Mouse (Mus musculus): Measurements from ENCODE around the gene Stard13. TPM values are rescaled to one million over a fixed set of nuclear protein-coding genes. Genes with fewer than 3 reads are reported as not detected.

Gene Stard13
- polyA plus RNA-seq, 1 experiment from 2014 or later, result 2.4 TPM

GRCm38 (mm10) chr5:151042911-151043310, 190.7 kb downstream of the Stard13 start:
- Histone ChIP-seq H3K4me3 (no peak overlapping the region), H3K27ac (no peak overlapping the region), H3K9me3 (replicated peaks) (no peaks in the 10 kb centered on the region), H3K36me3 (ENCODE audit: poor library complexity, severe bottlenecking) (no peaks in the 10 kb centered on the region), H3K4me1 (no peaks in the 10 kb centered on the region), H3K4me2 (no peak overlapping the region), H3K27me3 (no peaks in the 10 kb centered on the region), H3K9ac (no peak overlapping the region)
- no peak for ATAC-seq
- 94% methylated on average over 5 of the region's 5 CpGs for WGBS

GRCm38 (mm10) chr5:151037871-151038270, 195.8 kb downstream of the Stard13 start:
- Histone ChIP-seq H3K4me1 (no peaks in the 10 kb centered on the region), H3K4me3 (no peak overlapping the region), H3K4me2 (no peak overlapping the region), H3K9me3 (replicated peaks) (no peaks in the 10 kb centered on the region), H3K36me3 (ENCODE audit: poor library complexity, severe bottlenecking) (no peaks in the 10 kb centered on the region), H3K27me3 (no peaks in the 10 kb centered on the region), H3K27ac (no peak overlapping the region), H3K9ac (no peak overlapping the region)
- 72% methylated on average over 7 of the region's 7 CpGs for WGBS
- ATAC-seq, result peak; percentile 24; the same call in 1 of the 2 replicates

- Histone ChIP-seq H3K4me3 (no peak overlapping the region), H3K9me3 (replicated peaks) (no peaks in the 10 kb centered on the region), H3K36me3 (ENCODE audit: poor library complexity, severe bottlenecking) (no peaks in the 10 kb centered on the region), H3K4me1 (no peaks in the 10 kb centered on the region), H3K4me2 (no peak overlapping the region), H3K27ac (no peak overlapping the region), H3K27me3 (no peaks in the 10 kb centered on the region), H3K9ac (no peak overlapping the region)
- ATAC-seq, result no peak
- 65% methylated on average over 9 of the region's 9 CpGs for WGBS
Observed at GRCm38 (mm10) chr5:151034715-151035512, 198.7 kb downstream of the Stard13 start.

DNA sequence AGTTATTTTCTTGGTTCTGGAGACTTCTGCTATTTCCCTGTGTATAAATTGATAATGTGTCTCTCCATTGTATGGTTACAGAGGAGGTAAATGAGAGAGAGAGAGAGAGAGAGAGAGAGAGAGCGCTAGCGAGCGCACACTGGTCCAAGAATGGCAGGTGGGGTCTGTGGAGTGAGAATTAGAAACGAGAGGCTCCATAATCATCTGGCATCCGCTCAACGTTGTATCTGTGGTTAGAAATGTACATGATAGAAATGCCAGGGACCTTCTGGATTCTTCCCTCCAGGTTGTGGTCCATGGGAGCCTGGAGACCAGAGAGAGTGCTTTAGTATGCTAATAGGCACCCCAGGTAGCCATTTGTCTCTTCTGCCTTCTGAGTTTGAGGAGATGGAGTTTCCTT, 204.7 kb downstream of the Stard13 start:
- ATAC-seq, result peak; percentile 31; the same call in 1 of the 2 replicates
- peaks cover 21% of the 10 kb centered on the region for H3K4me1 ChIP-seq
- whole genome bisulfite sequencing, result 56% methylated on average over 6 of the region's 6 CpGs
- H3K27ac ChIP-seq, result 0 out of 2 replicates have a peak overlapping the region, but pooled peaks have one; percentile 48
- H3K9me3 ChIP-seq (replicated peaks), result no peaks in the 10 kb centered on the region
- H3K4me2 ChIP-seq, result no peak overlapping the region
- H3K9ac ChIP-seq, result no peak overlapping the region
- no peaks in the 10 kb centered on the region for H3K27me3 ChIP-seq
- H3K36me3 ChIP-seq (ENCODE audit: poor library complexity, severe bottlenecking), result no peaks in the 10 kb centered on the region
- no peak overlapping the region for H3K4me3 ChIP-seq

GRCm38 (mm10) chr5:151027171-151027570, 206.5 kb downstream of the Stard13 start:
- no peaks in the 10 kb centered on the region for H3K36me3 ChIP-seq (ENCODE audit: poor library complexity, severe bottlenecking)
- no peaks in the 10 kb centered on the region for H3K9me3 ChIP-seq (replicated peaks)
- no peak overlapping the region for H3K9ac ChIP-seq
- no peak overlapping the region for H3K4me3 ChIP-seq
- H3K4me2 ChIP-seq, result no peak overlapping the region
- H3K27me3 ChIP-seq, result no peaks in the 10 kb centered on the region
- H3K4me1 ChIP-seq, result peaks cover 36% of the 10 kb centered on the region
- peak overlapping the region; percentile 80 for H3K27ac ChIP-seq
- WGBS, result 20% methylated on average over 7 of the region's 7 CpGs
- ATAC-seq, result peak; percentile 90

GRCm38 (mm10) chr5:151026069-151026468, 207.6 kb downstream of the Stard13 start:
- Histone ChIP-seq H3K27me3 (no peaks in the 10 kb centered on the region), H3K4me2 (no peak overlapping the region), H3K9me3 (replicated peaks) (no peaks in the 10 kb centered on the region), H3K4me3 (no peak overlapping the region), H3K27ac (no peak overlapping the region; the same call in 1 of the 2 replicates), H3K9ac (no peak overlapping the region), H3K4me1 (peaks cover 36% of the 10 kb centered on the region), H3K36me3 (ENCODE audit: poor library complexity, severe bottlenecking) (no peaks in the 10 kb centered on the region)
- WGBS, result 94% methylated on average over 4 of the region's 4 CpGs
- no peak for ATAC-seq

GRCm38 (mm10) chr5:151024483-151024882, 209.2 kb downstream of the Stard13 start:
- WGBS, result 84% methylated on average over 2 of the region's 2 CpGs
- no peak overlapping the region for H3K27ac ChIP-seq
- H3K27me3 ChIP-seq, result no peaks in the 10 kb centered on the region
- no peak overlapping the region for H3K4me3 ChIP-seq
- H3K4me1 ChIP-seq, result peaks cover 43% of the 10 kb centered on the region
- H3K36me3 ChIP-seq (ENCODE audit: poor library complexity, severe bottlenecking), result no peaks in the 10 kb centered on the region
- ATAC-seq, result no peak
- no peaks in the 10 kb centered on the region for H3K9me3 ChIP-seq (replicated peaks)
- H3K4me2 ChIP-seq, result no peak overlapping the region
- no peak overlapping the region for H3K9ac ChIP-seq

- Histone ChIP-seq H3K27me3 (no peaks in the 10 kb centered on the region), H3K4me2 (peak overlapping the region; percentile 12; the same call in 1 of the 2 replicates), H3K27ac (0 out of 2 replicates have a peak overlapping the region, but pooled peaks have one; percentile 14), H3K36me3 (ENCODE audit: poor library complexity, severe bottlenecking) (no peaks in the 10 kb centered on the region), H3K4me1 (peaks cover 43% of the 10 kb centered on the region), H3K9me3 (replicated peaks) (no peaks in the 10 kb centered on the region), H3K9ac (no peak overlapping the region), H3K4me3 (no peak overlapping the region)
- no peak for ATAC-seq
- 7% methylated on average over 8 of the region's 8 CpGs for WGBS
Observed at GRCm38 (mm10) chr5:151023461-151023860, 210.2 kb downstream of the Stard13 start.

DNA sequence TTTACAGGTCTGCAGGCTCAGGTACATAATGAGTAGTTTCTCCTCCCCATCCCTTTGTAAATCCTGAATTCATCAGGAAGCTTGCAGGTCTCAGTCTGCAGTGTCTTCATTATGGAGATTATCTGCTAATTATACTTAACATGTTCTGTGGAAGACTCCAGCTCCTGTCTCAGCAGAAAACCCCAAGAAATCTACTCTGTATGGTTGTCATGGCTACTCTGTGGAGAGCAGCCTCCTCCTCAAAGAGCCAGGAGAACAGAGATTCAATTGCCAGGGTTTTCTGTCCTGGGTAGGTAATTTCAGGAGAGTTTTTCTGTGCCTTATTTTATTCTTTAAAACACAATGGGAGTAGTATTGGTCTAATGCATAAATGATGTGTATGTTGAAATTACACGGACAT, 210.7 kb downstream of the Stard13 start:
- 0 out of 2 replicates have a peak overlapping the region, but pooled peaks have one; percentile 12 for H3K4me2 ChIP-seq

GRCm38 (mm10) chr5:151022026-151022425, 211.6 kb downstream of the Stard13 start:
- WGBS, result 87% methylated on average over 7 of the region's 7 CpGs
- Histone ChIP-seq H3K27ac (no peak overlapping the region), H3K4me2 (no peak overlapping the region), H3K4me1 (peaks cover 30% of the 10 kb centered on the region), H3K9me3 (replicated peaks) (no peaks in the 10 kb centered on the region), H3K4me3 (no peak overlapping the region), H3K36me3 (ENCODE audit: poor library complexity, severe bottlenecking) (no peaks in the 10 kb centered on the region), H3K27me3 (no peaks in the 10 kb centered on the region), H3K9ac (no peak overlapping the region)
- ATAC-seq, result no peak

More for the DNA sequence above, 210.7 kb downstream of the Stard13 start:
- no peak overlapping the region for H3K4me3 ChIP-seq
- H3K4me1 ChIP-seq, result peaks cover 39% of the 10 kb centered on the region
- H3K9me3 ChIP-seq (replicated peaks), result no peaks in the 10 kb centered on the region
- no peaks in the 10 kb centered on the region for H3K27me3 ChIP-seq
- ATAC-seq, result no peak
- H3K27ac ChIP-seq, result no peak overlapping the region
- H3K9ac ChIP-seq, result no peak overlapping the region
- WGBS, result 5% methylated on average over 1 of the region's 1 CpGs
- no peaks in the 10 kb centered on the region for H3K36me3 ChIP-seq (ENCODE audit: poor library complexity, severe bottlenecking)

DNA sequence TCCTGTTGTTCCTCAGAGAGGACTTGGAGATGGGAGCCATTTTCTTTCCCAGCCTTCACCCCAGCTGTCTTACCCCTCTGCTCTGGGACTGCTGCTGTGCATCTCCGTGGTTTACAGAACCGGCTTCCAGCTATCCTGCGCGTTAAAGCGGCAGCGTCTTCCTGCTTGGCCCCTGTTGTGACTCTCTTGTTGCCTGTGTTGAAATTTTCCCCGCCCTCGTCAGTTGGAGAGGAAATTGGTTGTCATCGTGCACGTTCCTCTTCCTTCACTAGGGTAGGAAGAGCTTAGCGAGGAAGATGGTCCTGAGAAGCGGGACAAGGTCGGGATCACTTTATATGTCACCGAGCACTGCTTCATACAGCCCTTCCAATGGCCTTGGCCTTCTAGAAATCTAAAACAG, 212.8 kb downstream of the Stard13 start:
- Histone ChIP-seq H3K36me3 (ENCODE audit: poor library complexity, severe bottlenecking) (no peaks in the 10 kb centered on the region), H3K9me3 (replicated peaks) (no peaks in the 10 kb centered on the region), H3K4me1 (peaks cover 23% of the 10 kb centered on the region), H3K4me2 (no peak overlapping the region), H3K27ac (peak overlapping the region; percentile 21; the same call in 1 of the 2 replicates), H3K4me3 (no peak overlapping the region), H3K27me3 (no peaks in the 10 kb centered on the region), H3K9ac (no peak overlapping the region)
- no peak for ATAC-seq
- WGBS, result 87% methylated on average over 14 of the region's 14 CpGs

GRCm38 (mm10) chr5:151020031-151020820, 213.4 kb downstream of the Stard13 start:
- ATAC-seq, result no peak
- Histone ChIP-seq H3K4me1 (peaks cover 23% of the 10 kb centered on the region), H3K36me3 (ENCODE audit: poor library complexity, severe bottlenecking) (no peaks in the 10 kb centered on the region), H3K9me3 (replicated peaks) (no peaks in the 10 kb centered on the region), H3K4me3 (no peak overlapping the region), H3K27ac (0 out of 2 replicates have a peak overlapping the region, but pooled peaks have one; percentile 21), H3K9ac (no peak overlapping the region), H3K27me3 (no peaks in the 10 kb centered on the region), H3K4me2 (no peak overlapping the region)
- 66% methylated on average over 13 of the region's 13 CpGs for WGBS

Measured in forebrain, embryonic 13.5 days (tissue).